Mouse (Mus musculus) midbrain, postnatal 0 days (tissue): ENCODE measurements at regions not wholly inside any gene's neighbourhood (a gene's known extent, or its start where the extent isn't known, plus 50 kb on each side); places are given as distances from the start of the nearest gene placed in this dataset.

Experiments
- ATAC-seq: fragments of 200-750 bp; cut with Nextera tagmentation; 2 replicates; pipeline ENCODE4 v1.8.0; 2017; ENCODE audit warnings: moderate number of reproducible peaks, mild to moderate bottlenecking, moderate TSS enrichment, moderate library complexity; ENCODE audit not compliant: low FRiP score
- DNase-seq: peaks from one replicate; pipeline ENCODE4 v3.0.0-alpha.2; 2015; ENCODE audit warnings: low spot score
- H3K27ac ChIP-seq: fragments of 300-500 bp; sonication (generic); 2 replicates; pipeline ENCODE4 v1.5.1; 2014; ENCODE audit warnings: low read depth, mild to moderate bottlenecking, low read length, mixed read lengths
- H3K27me3 ChIP-seq: fragments of 300-500 bp; sonication (generic); 2 replicates; pipeline ENCODE4 v1.6.1; 2014; ENCODE audit warnings: low read length, control low read depth, mixed read lengths; ENCODE audit not compliant: insufficient read depth
- H3K36me3 ChIP-seq: fragments of 300-500 bp; sonication (generic); 2 replicates; pipeline ENCODE4 v1.6.1; 2014; ENCODE audit warnings: low read length, control low read depth, mixed read lengths; ENCODE audit not compliant: insufficient read depth
- H3K4me1 ChIP-seq: fragments of 300-500 bp; sonication (generic); 2 replicates; pipeline ENCODE4 v1.6.1; 2014; ENCODE audit warnings: mild to moderate bottlenecking, control low read depth, antibody characterized with exemption, low read length, mixed read lengths; ENCODE audit not compliant: insufficient read depth
- H3K4me2 ChIP-seq: fragments of 300-500 bp; sonication (generic); 2 replicates; pipeline ENCODE4 v1.6.1; 2014; ENCODE audit warnings: low read depth, mild to moderate bottlenecking, low read length, mixed read lengths; ENCODE audit not compliant: poor library complexity, severe bottlenecking
- H3K4me3 ChIP-seq: fragments of 300-500 bp; sonication (generic); 2 replicates; pipeline ENCODE4 v1.5.1; 2014; ENCODE audit warnings: low read depth, mild to moderate bottlenecking, low read length, moderate library complexity
- H3K9ac ChIP-seq: fragments of 300-500 bp; sonication (generic); replicated peaks from 2 replicates; pipeline ENCODE4 v1.6.1; 2014; ENCODE audit warnings: mild to moderate bottlenecking, low read length, moderate library complexity, mixed read lengths; ENCODE audit not compliant: poor library complexity, severe bottlenecking
- H3K9me3 ChIP-seq: fragments of 300-500 bp; sonication (generic); 2 replicates; pipeline ENCODE4 v1.6.1; 2016; ENCODE audit warnings: low read length, control low read depth
- CTCF ChIP-seq: IDR thresholded peaks from 2 replicates; pipeline ENCODE4 v1.5.1; 2016; ENCODE audit warnings: antibody characterized with exemption, mild to moderate bottlenecking
- WGBS: fragments of 180-500 bp; shearing (Covaris S2); extraction: QIAGEN DNeasy Blood & Tissue Kit; methylation state at CpG from one replicate; pipeline ENCODE4 v1.1.7; 2014; 5-methylcytosine and 5-hydroxymethylcytosine counted together

DNA sequence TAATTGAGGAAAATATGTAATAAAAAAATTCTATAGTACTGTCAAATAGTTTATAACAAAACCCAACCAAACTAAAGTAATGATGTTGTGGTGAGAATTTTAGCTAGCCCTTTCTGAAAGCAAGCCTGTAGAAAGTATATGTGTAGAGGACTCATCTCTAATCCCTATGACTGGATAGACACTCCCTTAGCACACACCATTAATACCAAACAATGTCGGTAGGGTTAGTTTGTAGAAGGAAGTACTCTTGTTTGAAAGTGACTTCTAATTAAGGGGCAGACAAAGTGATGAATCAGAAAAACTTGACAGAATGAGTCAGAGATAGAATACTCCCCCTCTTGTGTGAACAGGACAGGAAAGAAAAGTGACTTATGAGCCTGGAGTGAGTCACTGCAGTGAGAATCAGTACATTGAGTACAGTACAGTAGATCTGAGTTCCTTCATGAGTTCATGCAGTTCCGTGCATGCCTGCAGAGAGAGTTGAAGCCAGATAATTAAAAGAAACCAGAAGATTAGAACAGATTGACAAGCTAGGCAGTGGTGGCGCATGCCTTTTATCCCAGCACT lies 610.0 kb downstream of the Prkd1 start:
- DNase-seq (no peak), ATAC-seq (no peak)
- no peaks in the 10 kb centered on the region for H3K9me3 ChIP-seq
- TF ChIP-seq CTCF = no peak
- no peak overlapping the region for H3K27ac ChIP-seq
- no peak overlapping the region for H3K4me2 ChIP-seq
- no peaks in the 10 kb centered on the region for H3K4me1 ChIP-seq
- H3K9ac ChIP-seq = no peak overlapping the region
- no peak overlapping the region for H3K4me3 ChIP-seq
- WGBS = 92% methylated on average over 3 of the region's 3 CpGs
- H3K27me3 ChIP-seq = no peaks in the 10 kb centered on the region
- no peaks in the 10 kb centered on the region for H3K36me3 ChIP-seq

DNA sequence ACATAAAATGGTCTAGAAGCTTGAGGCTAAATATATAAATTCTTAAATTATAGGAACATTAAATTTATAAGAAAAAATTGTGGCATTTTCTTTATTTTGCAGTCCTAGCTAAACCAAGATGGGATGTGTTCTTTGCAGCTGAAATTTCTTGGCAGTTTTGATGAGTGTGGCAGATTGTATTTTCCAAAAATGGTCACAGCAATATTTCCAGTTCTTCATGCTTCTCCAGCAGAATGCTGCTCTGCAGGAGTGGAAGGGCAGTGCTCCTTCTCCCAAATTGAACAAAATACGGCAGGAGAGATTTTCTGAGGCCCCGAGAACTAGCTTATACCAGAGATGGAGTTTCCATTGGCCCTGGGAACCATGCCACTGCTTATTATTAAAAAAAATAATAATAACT lies 587.6 kb downstream of the Prkd1 start:
- no peaks in the 10 kb centered on the region for H3K36me3 ChIP-seq
- no peak overlapping the region for H3K4me3 ChIP-seq
- H3K4me1 ChIP-seq = no peaks in the 10 kb centered on the region
- no peak overlapping the region for H3K4me2 ChIP-seq
- WGBS = 95% methylated on average over 2 of the region's 2 CpGs
- no peaks in the 10 kb centered on the region for H3K9me3 ChIP-seq
- TF ChIP-seq CTCF = no peak
- H3K27me3 ChIP-seq = no peaks in the 10 kb centered on the region
- H3K27ac ChIP-seq = no peak overlapping the region
- ATAC-seq (no peak), DNase-seq (no peak)
- no peak overlapping the region for H3K9ac ChIP-seq

DNA sequence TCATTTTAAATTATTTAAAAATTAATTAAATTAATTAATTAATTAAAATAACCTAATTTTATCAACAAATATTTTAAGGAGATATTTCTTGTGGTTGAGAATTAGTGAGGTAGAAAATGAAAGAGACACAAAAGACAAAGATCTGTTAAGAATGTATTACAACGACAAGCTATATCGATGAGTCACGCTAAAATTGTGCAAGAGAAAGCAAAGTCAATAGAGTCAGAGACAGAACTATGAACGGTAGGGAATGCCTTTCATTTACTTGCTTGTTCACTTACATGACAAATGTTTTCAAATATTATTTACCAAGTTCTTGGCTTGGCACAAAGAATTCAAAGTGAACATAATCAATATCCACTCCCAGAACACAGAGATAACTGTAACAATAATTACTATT lies 582.5 kb downstream of the Prkd1 start:
- Histone ChIP-seq H3K4me2 (no peak overlapping the region), H3K27me3 (no peaks in the 10 kb centered on the region), H3K9ac (no peak overlapping the region), H3K4me1 (no peaks in the 10 kb centered on the region), H3K36me3 (no peaks in the 10 kb centered on the region), H3K4me3 (no peak overlapping the region), H3K27ac (no peak overlapping the region), H3K9me3 (no peaks in the 10 kb centered on the region)
- WGBS = 89% methylated on average over 4 of the region's 4 CpGs
- no peak for TF ChIP-seq CTCF
- DNase-seq (no peak), ATAC-seq (no peak)

DNA sequence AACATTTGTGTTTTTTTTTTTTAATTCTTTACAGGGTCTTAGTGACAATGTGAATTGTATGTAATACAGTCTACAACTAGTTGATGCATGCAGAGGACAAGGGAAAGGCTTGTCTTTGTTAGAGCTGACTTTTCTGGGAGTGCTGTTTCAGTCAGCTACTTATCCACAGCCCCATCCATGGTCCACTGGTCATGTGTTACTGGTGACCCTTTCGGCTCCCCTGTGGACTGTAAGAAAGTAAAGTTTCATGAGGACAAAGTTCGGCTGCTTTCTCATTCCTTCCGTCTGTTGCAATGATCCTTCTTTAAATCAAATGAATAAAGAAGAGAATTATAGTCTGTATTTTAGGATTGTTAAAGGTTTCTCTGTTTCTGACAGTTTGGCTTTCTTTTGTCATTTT lies 577.1 kb downstream of the Prkd1 start:
- Histone ChIP-seq H3K27ac (no peak overlapping the region), H3K4me2 (no peak overlapping the region), H3K36me3 (no peaks in the 10 kb centered on the region), H3K4me1 (no peaks in the 10 kb centered on the region), H3K27me3 (no peaks in the 10 kb centered on the region), H3K9me3 (no peaks in the 10 kb centered on the region), H3K4me3 (no peak overlapping the region), H3K9ac (no peak overlapping the region)
- DNase-seq = no peak
- ATAC-seq = no peak
- no peak for TF ChIP-seq CTCF
- 24% methylated on average over 3 of the region's 3 CpGs for WGBS

DNA sequence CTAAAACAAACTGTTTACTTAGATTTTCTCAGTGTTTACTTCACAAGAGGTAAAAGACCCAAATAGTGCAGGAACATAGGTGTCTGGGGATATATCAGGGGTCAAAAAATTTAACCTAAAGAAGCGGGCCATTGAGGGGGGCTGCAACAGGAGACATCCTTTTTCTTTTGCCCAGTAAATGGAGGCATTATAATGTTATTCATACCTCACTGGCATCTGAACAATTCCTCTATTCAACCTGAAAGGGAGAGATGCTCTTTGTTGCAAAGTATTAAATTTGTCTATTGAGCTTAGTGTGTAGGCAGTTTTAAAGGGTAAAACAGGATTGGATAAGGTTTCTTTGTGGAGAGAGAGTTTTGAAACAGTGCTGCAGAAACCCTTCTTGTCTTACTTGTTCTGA lies 576.5 kb downstream of the Prkd1 start:
- no peak overlapping the region for H3K4me3 ChIP-seq
- no peak overlapping the region for H3K27ac ChIP-seq
- no peak overlapping the region for H3K4me2 ChIP-seq
- no peak overlapping the region for H3K9ac ChIP-seq
- ATAC-seq (no peak), DNase-seq (no peak)
- WGBS = 22% methylated on average over 1 of the region's 1 CpGs
- H3K4me1 ChIP-seq = no peaks in the 10 kb centered on the region
- H3K36me3 ChIP-seq = no peaks in the 10 kb centered on the region
- no peaks in the 10 kb centered on the region for H3K9me3 ChIP-seq
- no peaks in the 10 kb centered on the region for H3K27me3 ChIP-seq
- no peak for TF ChIP-seq CTCF

DNA sequence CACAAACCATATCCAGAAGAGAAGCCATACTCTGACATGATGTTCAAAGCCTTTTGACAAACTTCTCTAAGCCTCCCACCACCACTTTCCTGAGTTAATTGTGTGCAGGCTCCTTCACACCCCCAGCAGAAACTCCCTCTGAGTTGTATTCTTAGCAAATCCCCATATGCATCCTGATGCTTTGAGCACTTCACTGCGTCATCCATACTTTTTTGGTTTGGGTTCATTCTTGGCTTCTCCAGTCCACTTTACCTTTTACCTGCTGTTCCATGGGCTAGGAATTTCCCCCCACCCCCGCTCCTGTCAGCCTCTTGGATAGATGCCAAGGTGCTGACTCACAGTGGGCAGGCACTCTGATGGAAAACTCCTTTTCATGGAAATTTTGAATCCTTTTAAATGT lies 575.2 kb downstream of the Prkd1 start:
- Histone ChIP-seq H3K4me2 (no peak overlapping the region), H3K4me1 (no peaks in the 10 kb centered on the region), H3K36me3 (no peaks in the 10 kb centered on the region), H3K9ac (no peak overlapping the region), H3K27me3 (no peaks in the 10 kb centered on the region), H3K9me3 (no peaks in the 10 kb centered on the region), H3K4me3 (no peak overlapping the region), H3K27ac (no peak overlapping the region)
- 50% methylated on average over 2 of the region's 2 CpGs for WGBS
- ATAC-seq = no peak
- TF ChIP-seq CTCF = no peak
- no peak for DNase-seq
